11 mouse cellular contexts compared by ENCODE assay signal in the genomic region with DNA sequence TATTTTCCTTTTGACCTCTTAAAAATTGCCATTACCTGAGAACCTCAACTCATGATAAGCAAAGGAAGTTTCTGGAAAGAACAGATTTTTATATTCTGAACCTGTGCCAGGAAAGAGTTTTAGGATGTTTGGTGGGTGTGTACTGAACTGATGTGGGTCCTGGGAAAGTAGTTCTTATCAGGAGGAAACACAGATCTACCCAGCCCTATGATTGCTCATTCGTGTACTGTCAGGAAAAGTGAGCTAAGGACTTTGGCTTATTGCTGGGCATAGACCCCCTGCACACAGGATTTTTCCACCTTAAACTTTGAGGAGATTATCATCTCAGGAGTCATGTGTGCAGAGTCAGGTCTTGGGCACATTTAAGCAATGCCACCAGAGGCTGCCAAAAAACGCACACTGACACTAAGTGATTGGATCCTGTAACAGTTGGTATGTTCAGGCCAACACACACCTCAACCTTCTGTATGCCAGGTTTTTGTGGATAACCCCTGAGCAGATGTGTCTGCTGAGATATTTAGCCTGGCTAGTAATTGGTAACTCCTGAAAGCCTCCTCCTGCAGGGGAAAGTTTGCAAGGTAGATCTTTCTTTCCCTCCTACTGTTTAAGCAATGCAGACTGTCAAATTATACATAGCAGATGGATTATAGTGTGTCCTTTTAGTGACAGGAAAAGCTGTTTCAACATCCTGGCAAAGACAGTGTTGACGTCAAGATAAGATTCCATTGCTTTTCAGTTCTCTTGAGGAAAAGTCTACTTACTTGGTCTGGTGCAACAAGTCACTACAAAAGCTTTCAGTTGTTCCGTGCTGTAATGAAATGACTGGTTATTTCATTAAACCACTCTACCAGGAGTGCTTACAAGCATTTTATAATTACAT.
DNase-seq lines count a peak whose midpoint lies in the region; ATAC-seq lines count a peak whose summit lies in the region.
"Had no signal": no experiment of that assay in that cellular context is flagged by ENCODE, and none has a peak within 500 bp of the region (broad histone marks: within the 10 kb centered on the region; RNA-seq: fewer than 3 reads in every experiment).

No protein-coding gene starts in this region.

- no peak overlapping the region for H3K4me3 ChIP-seq in kidney, embryonic 14.5 days (ENCODE audit: low read length)
- H3K4me3 ChIP-seq in heart, embryonic 10.5 days: no peak overlapping the region

- DNase-seq in kidney, adult 9 months: peak; percentile 14
- peak; percentile 30 for DNase-seq in fibroblast of lung, adult 2 months (ENCODE audit: low read depth)
- no peak for DNase-seq in heart, embryonic 10.5 days (ENCODE audit: low spot score)
- peak; percentile 1 to 39 for DNase-seq in kidney, postnatal 36 days
- DNase-seq in thymus, postnatal 0 days (ENCODE audit: low spot score): no peak
- DNase-seq: cerebellum, adult 9-11 months; gastrocnemius, postnatal 25 days; liver, postnatal 0 days; thymus, adult 18-20 months had no signal

- no peak for ATAC-seq in kidney, embryonic 14.5 days (ENCODE audit: low FRiP score, low TSS enrichment)
- no peak for ATAC-seq in erythroid progenitor cell, adult 5-6 weeks (replicated peaks; ENCODE audit: low FRiP score, poor library complexity, severe bottlenecking)
- ATAC-seq: liver, postnatal 0 days had no signal

- no peak overlapping the region for H3K9ac ChIP-seq in kidney, embryonic 14.5 days (ENCODE audit: low read depth, low read length)
- H3K9ac ChIP-seq: liver, postnatal 0 days had no signal

- H3K9me3 ChIP-seq in kidney, embryonic 14.5 days (ENCODE audit: control insufficient read depth, low read length): no peaks in the 10 kb centered on the region
- no peaks in the 10 kb centered on the region for H3K9me3 ChIP-seq in heart, embryonic 10.5 days

- WGBS in kidney, embryonic 14.5 days: 72% methylated on average over 4 of the region's 4 CpGs
- WGBS in heart, embryonic 10.5 days: 27% methylated on average over 4 of the region's 4 CpGs

- H3K4me1 ChIP-seq in kidney, embryonic 14.5 days (ENCODE audit: control insufficient read depth, insufficient read depth, low read length): no peaks in the 10 kb centered on the region
- H3K4me1 ChIP-seq in heart, embryonic 10.5 days: peaks cover 16% of the 10 kb centered on the region

- no peak overlapping the region for H3K27ac ChIP-seq in kidney, embryonic 14.5 days (ENCODE audit: low read depth, low read length)
- H3K27ac ChIP-seq in heart, embryonic 10.5 days: 0 out of 2 replicates have a peak overlapping the region, but pooled peaks have one; percentile 42

- H3K27me3 ChIP-seq in kidney, embryonic 14.5 days (ENCODE audit: control insufficient read depth, insufficient read depth, low read length): no peaks in the 10 kb centered on the region
- no peaks in the 10 kb centered on the region for H3K27me3 ChIP-seq in heart, embryonic 10.5 days (ENCODE audit: insufficient read depth, poor library complexity, severe bottlenecking)

- no peaks in the 10 kb centered on the region for H3K36me3 ChIP-seq in kidney, embryonic 14.5 days (ENCODE audit: control insufficient read depth, insufficient read depth, low read length)
- no peaks in the 10 kb centered on the region for H3K36me3 ChIP-seq in heart, embryonic 10.5 days

- H3K4me2 ChIP-seq in kidney, embryonic 14.5 days (replicated peaks; ENCODE audit: low read depth, low read length): no peak overlapping the region

Comparison
In these comparisons a context has a peak if more than half of its experiments do, and no peak if none do; other contexts are left out.
1. DNase-seq: peak in kidney, adult 9 months (single experiment), fibroblast of lung, adult 2 months (single experiment) and kidney, postnatal 36 days (2 of 2); none in heart, embryonic 10.5 days (single experiment) and thymus, postnatal 0 days (single experiment).